Mouse (Mus musculus) lung, postnatal 0 days (tissue): Measurements from ENCODE around the gene Lrfn4.

Experiments
- CTCF ChIP-seq: IDR thresholded peaks from 2 replicates; pipeline ENCODE4 v1.5.1; 2016; ENCODE audit warnings: antibody characterized with exemption, mild to moderate bottlenecking
- EP300 ChIP-seq: IDR thresholded peaks from 2 replicates; pipeline ENCODE4 v1.6.1; 2016; ENCODE audit warnings: antibody characterized with exemption, mild to moderate bottlenecking, control low read depth

GRCm38 (mm10) chr19:4635986-4636385, 20.5 kb upstream of the Lrfn4 start:
- TF ChIP-seq CTCF (no peak), EP300 (no peak)
